Mouse (Mus musculus): ENCODE data around the gene Fam234a. TPM values are rescaled to one million over a fixed set of nuclear protein-coding genes. Genes with fewer than 3 reads are reported as not detected.
"Not testable (repeated sequence)": the region's sequence is repeated elsewhere in the genome, so short reads cannot be mapped to it uniquely, and the experiment has no call there.

The Fam234a gene
- total RNA-seq, 2 experiments from 2014 or later = 5.1 to 15.4 TPM

GRCm38 (mm10) chr17:26235077-26235815, 8.8 kb downstream of the Fam234a start:
- peak; percentile 38; the same call in 1 of the 2 replicates for ATAC-seq (replicated peaks; ENCODE audit: poor library complexity, severe bottlenecking)

- no peak for ATAC-seq (replicated peaks; ENCODE audit: poor library complexity, severe bottlenecking)
Measured at GRCm38 (mm10) chr17:26234386-26234785, 9.7 kb downstream of the Fam234a start.

GRCm38 (mm10) chr17:26232863-26233262, 11.2 kb downstream of the Fam234a start:
- ATAC-seq (replicated peaks; ENCODE audit: poor library complexity, severe bottlenecking) = no peak

- peak; percentile 50 for ATAC-seq (replicated peaks; ENCODE audit: poor library complexity, severe bottlenecking)
Measured at GRCm38 (mm10) chr17:26231156-26231555, 12.9 kb downstream of the Fam234a start.

GRCm38 (mm10) chr17:26229776-26230175, 14.3 kb downstream of the Fam234a start:
- peak; percentile 82 for ATAC-seq (replicated peaks; ENCODE audit: poor library complexity, severe bottlenecking)

GRCm38 (mm10) chr17:26225150-26225549, 18.9 kb downstream of the Fam234a start:
- no peak for ATAC-seq (replicated peaks; ENCODE audit: poor library complexity, severe bottlenecking)

- ATAC-seq (replicated peaks; ENCODE audit: poor library complexity, severe bottlenecking) = no peak
Measured at GRCm38 (mm10) chr17:26221508-26221907, 22.5 kb downstream of the Fam234a start.

- no peak for ATAC-seq (replicated peaks; ENCODE audit: poor library complexity, severe bottlenecking)
Measured at GRCm38 (mm10) chr17:26212681-26213080, 31.4 kb downstream of the Fam234a start.

GRCm38 (mm10) chr17:26212241-26212640, 31.8 kb downstream of the Fam234a start:
- no peak for ATAC-seq (replicated peaks; ENCODE audit: poor library complexity, severe bottlenecking)

- no peak for ATAC-seq (replicated peaks; ENCODE audit: poor library complexity, severe bottlenecking)
Measured at GRCm38 (mm10) chr17:26207686-26208085, 36.4 kb downstream of the Fam234a start, which contains the start of gene Arhgdig. Gene Arhgdig, minus strand, starts transcription at chr17:26207786.

GRCm38 (mm10) chr17:26206392-26206791, 37.6 kb downstream of the Fam234a start:
- ATAC-seq (replicated peaks; ENCODE audit: poor library complexity, severe bottlenecking) = no peak

- ATAC-seq (replicated peaks; ENCODE audit: poor library complexity, severe bottlenecking) = no peak
Measured at GRCm38 (mm10) chr17:26204766-26205165, 39.3 kb downstream of the Fam234a start.

- peak; percentile 47 for ATAC-seq (replicated peaks; ENCODE audit: poor library complexity, severe bottlenecking)
Measured at GRCm38 (mm10) chr17:26203321-26203811, 40.7 kb downstream of the Fam234a start.

- ATAC-seq (replicated peaks; ENCODE audit: poor library complexity, severe bottlenecking) = peak; percentile 25; the same call in 1 of the 2 replicates
Measured at GRCm38 (mm10) chr17:26202737-26203136, 41.3 kb downstream of the Fam234a start, which contains the start of gene Rgs11. Gene Rgs11, plus strand, starts transcription at chr17:26202951.

- no peak for ATAC-seq (replicated peaks; ENCODE audit: poor library complexity, severe bottlenecking)
Measured at GRCm38 (mm10) chr17:26201998-26202397, 42.0 kb downstream of the Fam234a start.

- no peak for ATAC-seq (replicated peaks; ENCODE audit: poor library complexity, severe bottlenecking)
Measured at GRCm38 (mm10) chr17:26200831-26201705, 43.0 kb downstream of the Fam234a start.

- ATAC-seq (replicated peaks; ENCODE audit: poor library complexity, severe bottlenecking) = no peak
Measured at GRCm38 (mm10) chr17:26198892-26199291, 45.1 kb downstream of the Fam234a start, which contains the start of gene Pdia2. Gene Pdia2, minus strand, starts transcription at chr17:26199087.

GRCm38 (mm10) chr17:26192481-26193190, 51.4 kb downstream of the Fam234a start:
- no peak for ATAC-seq (replicated peaks; ENCODE audit: poor library complexity, severe bottlenecking)

GRCm38 (mm10) chr17:26191486-26191885, 52.6 kb downstream of the Fam234a start:
- ATAC-seq (replicated peaks; ENCODE audit: poor library complexity, severe bottlenecking) = not testable (repeated sequence)

All from granulocyte monocyte progenitor cell, adult 5-6 weeks (primary cell).